Mouse (Mus musculus) T-helper 17 cell (primary cell): ENCODE data around the gene Gm20498.
"Not testable (repeated sequence)": the region's sequence is repeated elsewhere in the genome, so short reads cannot be mapped to it uniquely, and the experiment has no call there.

Experiments
- in situ Hi-C, 2 experiments: fragments of 300-600 bp; cut with MboI, MseI; formaldehyde crosslinking; loops; 1 replicate in 1 of 2; 2 replicates in 1 of 2; pipeline ENCODE4 v1.15.1; 2025; ENCODE audit warnings: high pct_unique_total_duplicates in 2 of 2

Gm20498 gene

DNA sequence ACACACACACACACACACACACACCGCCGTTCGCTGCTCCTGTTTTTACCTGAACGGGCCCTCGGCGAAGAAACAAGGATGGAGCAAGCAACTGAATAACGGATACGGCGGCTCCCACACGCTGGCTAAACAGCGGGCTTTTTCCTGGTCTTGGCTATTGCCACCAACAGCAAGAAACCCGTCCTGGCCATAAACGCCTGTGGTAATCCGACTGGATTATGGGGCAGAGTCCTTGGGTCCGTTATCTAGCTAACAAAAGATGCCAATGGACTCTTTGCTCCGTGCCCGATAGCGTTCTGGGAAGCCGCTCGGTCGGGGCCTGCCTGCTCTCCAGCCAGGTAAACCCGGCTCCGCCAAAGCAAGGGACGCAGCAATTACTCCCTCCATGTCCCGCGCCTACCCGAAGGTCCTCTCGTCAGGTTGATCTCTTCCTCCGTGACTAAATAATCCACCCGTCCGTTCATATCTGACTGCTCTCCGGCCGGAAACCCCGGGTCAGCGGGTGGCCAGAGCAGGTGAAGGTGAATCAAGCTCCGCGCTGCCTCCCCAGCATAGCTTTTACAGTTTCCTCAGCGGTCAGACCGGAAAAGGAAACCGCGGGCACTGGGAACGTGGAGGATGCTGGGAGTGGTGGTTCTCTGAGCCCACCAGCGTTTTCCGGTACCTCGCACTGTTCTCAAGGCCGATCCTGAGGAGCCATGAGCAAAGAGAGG is at the start of gene Gm20498, which contains the start of gene Synj2bp:
Gene Gm20498, minus strand, starts transcription at position 590 of the 713 bp plus-strand sequence.
Gene Synj2bp, minus strand, starts transcription at position 596 of the 713 bp plus-strand sequence.
- in situ Hi-C loops: no loop called here

DNA sequence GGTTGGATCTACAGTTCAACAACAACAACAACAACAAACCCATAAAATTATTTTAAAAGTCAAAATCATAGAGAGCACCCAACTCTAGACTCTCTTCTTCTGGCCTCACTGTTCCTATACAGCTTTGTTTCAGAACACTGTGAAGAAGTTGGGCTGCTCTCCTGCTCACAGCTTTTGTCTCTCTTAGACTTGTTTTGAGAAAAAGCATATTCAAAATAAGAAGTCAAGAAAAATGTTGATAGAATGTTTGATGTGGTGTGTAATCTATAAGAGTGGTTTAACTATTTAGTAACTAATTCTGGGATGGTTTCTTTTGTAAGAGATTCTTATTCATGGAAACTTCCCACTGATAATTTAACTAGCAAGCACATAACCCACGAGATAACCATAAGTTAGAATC is 35.7 kb upstream of the Gm20498 start, which contains the start of gene Adam21:
Gene Adam21, minus strand, starts transcription at position 101 of the 400 bp plus-strand sequence.
- in situ Hi-C loops: no loop called here

DNA sequence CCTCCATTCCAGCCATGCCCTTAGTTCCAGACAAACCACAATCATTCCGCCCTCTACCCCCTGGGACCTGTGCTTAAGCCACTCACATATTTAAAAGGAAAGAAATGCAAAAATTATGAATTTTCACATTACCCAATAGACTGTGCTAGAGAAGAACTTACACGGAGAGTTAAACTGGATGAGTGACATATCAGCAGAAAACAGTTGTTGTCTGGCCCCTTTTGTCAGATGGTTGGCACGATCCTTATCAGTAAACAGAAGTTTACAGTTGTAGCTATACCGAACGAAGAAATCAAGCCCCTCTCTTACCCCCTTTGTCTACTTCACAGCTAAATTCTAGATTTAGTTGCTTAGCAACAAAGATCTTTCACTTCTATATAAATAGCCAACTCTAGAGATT is 35.2 kb upstream of the Gm20498 start:
- in situ Hi-C loops: no loop called here

DNA sequence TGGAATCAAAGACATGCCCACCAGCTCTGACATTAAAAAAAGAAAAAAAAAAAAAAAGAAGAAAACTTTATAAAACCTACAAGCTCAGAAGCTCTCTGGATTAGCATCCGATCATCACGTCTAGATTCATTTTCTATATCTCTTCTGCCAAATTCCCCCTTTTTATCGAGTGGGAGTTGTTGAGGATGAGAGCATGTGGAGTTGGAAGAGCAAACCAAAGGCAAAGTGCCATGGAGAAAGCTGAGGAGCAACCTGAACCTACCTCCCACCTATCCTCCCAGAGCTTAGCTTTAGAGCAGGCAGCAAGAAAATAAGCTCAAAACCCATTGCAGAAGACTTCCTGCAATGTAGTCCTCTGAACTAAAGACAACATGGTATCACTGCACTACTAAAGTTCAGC is 31.5 kb upstream of the Gm20498 start:
- in situ Hi-C loops: no loop called here

DNA sequence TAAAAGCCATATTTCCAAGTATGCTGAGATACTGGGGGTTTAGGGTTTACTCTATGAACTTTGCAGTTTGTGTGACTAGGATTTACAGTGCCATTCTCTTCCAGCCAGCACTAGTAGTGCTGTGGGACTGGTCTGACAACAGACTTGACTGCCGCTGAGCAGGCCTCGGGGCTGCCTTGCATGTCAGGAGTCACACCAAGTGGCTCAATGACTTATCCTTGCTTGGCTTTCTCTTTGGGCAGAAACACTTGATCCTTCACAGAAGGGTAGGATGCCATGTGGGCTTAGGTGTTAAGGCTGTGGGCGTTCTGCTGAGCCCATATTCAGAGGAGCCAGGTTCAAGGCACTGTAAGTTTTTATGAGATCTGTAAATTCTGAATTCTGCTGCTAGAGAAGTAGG is 16.6 kb upstream of the Gm20498 start:
- in situ Hi-C loops: no loop called here

DNA sequence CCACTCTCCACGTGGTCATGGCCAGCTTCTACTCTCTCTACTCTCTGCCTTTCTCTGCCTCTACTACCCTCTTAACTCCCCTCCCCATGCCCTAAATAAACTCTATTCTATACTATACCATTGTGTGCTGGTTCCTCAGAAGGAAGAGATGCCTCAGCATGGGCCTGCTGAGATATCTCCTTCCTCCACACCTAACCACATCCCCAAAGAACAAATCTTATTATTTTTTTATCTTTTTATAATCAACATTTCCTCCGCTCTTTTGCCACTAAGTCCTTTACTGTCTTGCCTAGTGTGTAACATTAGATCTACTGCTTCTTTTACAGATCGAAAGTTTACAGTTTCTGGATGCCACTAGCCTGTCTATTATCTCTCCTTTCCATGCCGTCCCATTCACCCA is 14.5 kb upstream of the Gm20498 start:
- in situ Hi-C loops: no loop called here

DNA sequence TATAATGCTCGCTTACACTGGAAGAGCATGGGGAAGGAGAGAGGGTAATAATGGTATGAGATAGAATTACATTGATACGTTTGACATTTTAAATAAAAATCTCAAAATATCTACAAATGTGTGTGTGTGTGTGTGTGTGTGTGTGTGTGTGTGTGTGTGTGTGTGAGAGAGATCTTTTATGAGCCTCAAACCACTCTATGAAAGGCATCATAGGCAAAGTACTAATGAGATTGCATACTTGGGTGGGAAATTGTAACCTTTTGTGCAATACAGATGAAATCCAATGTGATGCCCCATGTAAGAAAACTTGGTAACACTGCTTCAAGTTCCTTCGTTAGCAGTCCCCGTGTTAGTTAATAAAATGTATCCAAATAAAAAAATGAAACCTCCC is 319 bp upstream of the Gm20498 start:
- in situ Hi-C loops: no loop called here

DNA sequence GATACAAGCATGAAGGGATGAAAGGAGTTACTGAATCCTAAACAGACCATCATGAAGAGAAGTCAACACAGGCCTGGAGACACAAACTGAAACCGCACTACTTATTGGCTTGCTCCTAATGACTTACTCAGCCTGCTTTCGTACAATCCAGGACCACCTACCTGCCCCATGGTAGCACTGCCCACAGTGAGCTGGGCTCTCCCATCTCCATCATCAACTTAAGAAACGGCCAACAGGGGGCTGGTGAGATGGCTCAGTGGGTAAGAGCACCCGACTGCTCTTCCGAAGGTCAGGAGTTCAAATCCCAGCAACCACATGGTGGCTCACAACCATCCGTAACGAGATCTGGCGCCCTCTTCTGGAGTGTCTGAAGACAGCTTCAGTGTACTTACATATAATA is 2.1 kb downstream of the Gm20498 start:
- in situ Hi-C loops: not testable (repeated sequence)

DNA sequence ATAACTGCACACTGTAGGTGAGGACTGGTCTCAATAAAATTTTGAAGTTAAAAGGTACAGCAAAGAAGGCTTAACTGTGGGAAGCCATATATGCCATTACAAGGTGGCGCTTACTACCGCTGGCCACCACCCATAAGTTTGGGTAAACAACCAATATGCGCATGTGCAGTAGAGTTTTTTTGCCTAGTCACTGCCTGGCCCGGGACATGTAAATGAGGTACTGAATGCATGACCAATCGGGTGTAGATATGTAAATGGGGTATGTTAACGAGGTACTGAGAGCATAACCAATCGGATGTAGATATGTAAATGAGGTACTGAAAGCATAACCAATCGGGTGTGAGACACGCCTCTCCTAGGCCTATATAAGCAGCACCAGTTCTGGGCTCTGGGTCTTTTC is 35.8 kb downstream of the Gm20498 start:
- in situ Hi-C loops: not testable (repeated sequence)

DNA sequence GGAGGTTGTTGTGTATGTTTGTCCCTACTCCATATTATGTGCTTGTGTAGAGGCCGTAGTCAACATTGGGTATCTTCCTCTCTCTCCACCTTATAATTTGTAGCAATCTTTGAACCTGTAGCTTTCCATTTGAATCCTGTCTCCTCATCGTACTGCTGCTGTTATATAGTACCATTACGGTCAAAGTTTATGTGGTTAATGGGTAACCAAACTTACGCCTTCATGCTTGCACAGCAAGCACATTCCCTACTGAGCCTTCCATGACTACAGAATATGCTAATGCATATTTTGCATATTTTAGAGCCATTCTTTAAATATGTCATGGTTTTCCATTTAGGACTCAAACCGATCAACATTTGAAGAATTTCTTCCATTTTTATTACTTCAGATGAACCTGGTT is 42.2 kb downstream of the Gm20498 start:
- in situ Hi-C loops: no loop called here

DNA sequence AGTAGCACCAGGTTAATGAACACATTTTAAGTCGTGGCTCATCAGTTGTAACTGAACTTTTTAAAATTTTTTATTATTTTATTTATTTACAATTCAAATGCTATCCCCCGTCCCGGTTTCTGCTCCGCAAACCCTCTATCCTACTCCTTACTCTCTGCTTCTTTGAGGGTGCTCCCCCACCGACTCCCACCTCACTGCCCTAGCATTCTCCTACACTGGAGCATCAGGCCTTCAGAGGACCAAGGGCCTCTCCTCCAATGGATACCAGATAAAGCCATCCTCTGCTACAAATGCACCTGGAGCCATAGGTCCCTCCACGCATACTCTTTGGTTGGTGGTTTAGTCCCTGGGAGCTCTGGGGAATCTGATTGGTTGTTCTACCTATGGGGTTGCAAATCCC is 47.4 kb downstream of the Gm20498 start:
- in situ Hi-C loops: loop anchor here in 1 of 2 experiments (5.0 kb wide), 1 partner anchor 302 kb away; no protein-coding TSS in a partner anchor

DNA sequence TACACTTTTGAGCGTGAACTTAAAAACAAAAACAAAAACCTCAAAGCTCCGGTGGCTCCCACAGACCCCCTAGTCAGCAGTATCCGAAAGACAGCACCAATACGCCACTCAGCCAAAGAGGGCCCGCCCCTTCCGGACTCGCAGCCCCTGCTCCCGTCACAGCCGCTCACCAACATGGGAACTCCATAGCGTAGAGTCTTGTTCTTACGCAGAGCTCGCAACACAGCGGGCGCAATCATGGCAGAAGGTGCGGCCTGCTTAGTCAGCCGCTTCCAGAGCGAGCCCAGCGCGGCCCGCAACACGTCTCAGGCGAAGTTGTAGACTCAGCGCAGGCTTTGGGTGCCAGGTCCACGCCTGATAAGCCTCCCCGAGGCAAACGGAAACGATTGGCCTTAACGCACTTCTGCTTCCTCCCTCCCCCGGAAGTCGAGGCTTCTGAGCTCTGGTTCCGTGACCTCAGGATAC is 47.9 kb downstream of the Gm20498 start, which contains the start of gene Cox16:
Gene Cox16, minus strand, starts transcription at position 401 of the 465 bp plus-strand sequence.
- in situ Hi-C loops: loop anchor here in 1 of 2 experiments (5.0 kb wide), 1 partner anchor 303 kb away; no protein-coding TSS in a partner anchor

DNA sequence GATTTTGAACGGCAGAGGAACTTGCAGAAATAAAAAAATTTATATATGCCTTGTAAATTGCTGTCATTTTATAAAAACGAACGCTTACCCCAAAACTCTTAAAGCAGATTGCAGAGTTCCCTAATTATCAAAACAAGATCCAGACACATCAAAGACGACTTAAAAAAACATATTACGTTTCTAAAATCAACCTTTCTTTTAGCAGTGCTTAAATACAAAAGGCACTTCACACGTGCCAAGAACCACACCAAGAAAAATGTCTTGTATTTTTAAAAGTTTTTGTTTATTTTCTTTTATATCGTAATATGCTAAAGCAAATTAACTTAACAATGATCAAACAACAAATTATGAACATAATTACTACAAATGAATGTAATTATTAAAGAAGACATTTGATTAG is 48.5 kb downstream of the Gm20498 start:
- in situ Hi-C loops: no loop called here

DNA sequence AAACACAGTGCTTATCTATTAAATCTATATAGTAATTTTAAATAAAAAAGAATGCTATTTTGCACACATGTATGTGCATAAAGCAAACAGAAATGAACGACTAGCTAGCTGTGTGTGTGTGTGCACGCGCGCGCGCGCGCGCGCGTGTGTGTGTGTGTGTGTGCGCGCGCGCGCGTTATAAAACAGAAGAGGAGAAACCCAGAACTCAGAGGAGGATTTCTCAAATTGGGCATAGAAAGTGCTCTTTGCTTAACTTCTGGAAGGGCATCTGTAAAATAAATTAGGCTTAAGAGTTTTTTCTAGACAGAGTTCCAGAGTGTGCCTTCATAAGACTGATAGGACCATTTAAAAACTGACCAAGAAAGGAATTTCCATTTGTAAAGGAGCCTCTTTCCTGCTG is 49.0 kb downstream of the Gm20498 start:
- in situ Hi-C loops: no loop called here

DNA sequence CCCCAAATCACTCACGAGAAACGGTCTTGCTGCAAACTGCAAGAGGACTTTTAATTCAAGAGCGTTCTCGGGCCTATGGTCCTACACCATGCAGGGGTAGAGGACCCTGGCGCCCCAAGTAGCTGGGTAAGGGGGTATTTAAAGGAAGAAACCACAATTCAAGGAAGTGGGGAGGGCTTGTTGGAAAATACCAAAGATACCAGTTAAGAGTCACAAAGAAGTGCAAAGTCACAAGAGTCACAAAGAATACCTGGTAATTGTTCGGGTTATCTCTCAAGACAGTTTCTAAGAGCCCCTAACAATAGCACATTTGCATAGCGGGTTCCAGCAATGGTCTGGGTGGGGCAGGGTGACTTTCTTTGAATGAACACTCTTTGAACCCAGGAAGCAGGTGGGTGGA is 73.7 kb downstream of the Gm20498 start:
- in situ Hi-C loops: not testable (repeated sequence)

DNA sequence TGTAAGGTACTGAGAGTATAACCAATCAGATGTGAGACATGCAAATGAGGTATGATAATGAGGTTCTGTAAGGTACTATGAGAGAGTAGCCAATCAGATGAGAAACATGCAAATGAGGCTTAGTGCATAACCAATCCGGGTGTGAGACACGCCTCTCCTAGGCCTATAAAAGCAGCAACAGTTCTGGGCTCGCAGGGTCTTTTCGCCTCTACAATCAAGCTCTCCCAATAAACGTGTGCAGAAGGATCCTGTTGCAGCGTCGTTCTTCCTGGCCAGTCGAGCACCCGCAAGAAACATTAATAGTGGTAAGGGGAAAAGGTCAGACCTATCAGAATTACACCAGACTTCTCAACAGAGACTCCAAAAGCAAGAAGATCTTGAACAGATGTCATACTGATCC is 93.7 kb downstream of the Gm20498 start:
- in situ Hi-C loops: not testable (repeated sequence)

DNA sequence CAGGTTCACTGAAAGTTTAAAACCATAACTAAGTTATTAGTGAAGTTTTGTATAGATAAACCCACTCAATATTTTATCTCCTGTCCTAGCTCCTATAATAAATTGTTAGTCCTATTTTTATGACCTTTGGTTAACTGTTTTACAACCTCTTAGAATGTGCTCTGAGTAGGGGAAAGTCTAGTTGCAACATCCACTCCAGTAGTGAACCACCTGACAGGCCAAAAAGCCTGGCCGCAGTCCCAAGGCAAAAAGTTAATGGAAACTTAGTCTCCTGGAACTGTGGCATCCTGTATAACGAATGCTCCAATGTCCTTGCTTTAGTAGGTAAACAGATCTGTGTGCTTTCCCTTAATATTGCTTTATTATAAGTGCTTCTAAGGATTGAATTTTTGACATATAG is 97.9 kb downstream of the Gm20498 start:
- in situ Hi-C loops: not testable (repeated sequence)

DNA sequence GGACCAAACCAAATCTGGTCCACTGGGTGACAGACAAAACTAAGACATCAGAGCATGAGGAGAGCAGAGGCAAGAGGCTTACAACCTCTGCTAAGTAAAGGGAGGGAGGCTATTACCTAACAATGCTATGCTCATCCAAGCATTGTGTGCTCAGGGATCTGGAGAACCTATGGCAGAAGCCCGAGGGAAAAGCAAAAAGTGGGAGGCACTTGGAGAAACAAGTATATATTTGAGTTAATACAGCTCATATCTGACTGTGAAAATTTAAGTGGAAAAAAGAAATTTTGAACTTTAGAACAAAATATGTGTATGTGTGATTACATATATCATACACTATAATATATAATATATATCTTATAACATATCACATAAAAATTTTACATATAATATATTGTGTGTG is 110.9 kb downstream of the Gm20498 start, which contains the start of gene Adam4:
Gene Adam4, minus strand, starts transcription at position 101 of the 400 bp plus-strand sequence.
- in situ Hi-C loops: no loop called here

DNA sequence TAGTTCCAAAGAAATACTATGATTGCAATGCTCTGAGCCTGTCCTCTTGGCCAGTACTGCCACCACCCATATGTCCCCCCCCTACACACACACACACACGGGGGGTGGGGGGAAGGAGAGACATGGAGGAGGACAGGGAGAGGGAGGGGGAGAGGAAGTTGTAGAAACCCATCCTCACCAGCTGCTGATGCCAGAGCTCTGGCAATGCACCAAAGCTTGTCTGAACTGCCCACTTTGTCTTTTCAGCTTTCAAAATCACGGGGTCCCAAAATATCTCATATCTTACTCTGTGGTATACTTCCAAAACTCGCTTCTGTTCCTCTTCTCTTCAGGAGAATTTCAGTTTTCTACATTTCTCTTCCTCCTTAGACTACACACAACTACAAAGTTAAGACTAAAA is 119.5 kb downstream of the Gm20498 start:
- in situ Hi-C loops: loop anchor here (5.0 kb wide), 1 partner anchor 36 kb away; the partner anchor contains the start of gene Gm4787 (in 2 of the 2)

DNA sequence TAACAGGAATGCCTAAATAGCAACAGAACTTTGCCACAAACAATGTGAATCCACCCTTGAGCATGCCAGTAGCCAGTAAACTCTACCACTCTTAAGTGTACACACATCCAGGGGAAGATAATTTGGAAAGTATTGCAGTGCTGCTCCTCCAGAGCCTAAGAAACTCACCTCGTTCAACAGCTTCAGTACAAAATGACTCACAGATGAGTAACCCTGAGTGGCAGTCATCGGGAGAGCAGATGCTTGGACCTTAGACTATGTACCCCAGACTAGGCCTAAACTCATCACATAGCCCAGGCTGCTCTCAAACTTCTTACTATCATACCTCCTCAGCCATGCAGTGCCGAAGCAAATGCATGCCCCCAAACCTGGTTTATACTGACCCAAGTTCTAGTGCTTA is 123.7 kb downstream of the Gm20498 start:
- in situ Hi-C loops: no loop called here

DNA sequence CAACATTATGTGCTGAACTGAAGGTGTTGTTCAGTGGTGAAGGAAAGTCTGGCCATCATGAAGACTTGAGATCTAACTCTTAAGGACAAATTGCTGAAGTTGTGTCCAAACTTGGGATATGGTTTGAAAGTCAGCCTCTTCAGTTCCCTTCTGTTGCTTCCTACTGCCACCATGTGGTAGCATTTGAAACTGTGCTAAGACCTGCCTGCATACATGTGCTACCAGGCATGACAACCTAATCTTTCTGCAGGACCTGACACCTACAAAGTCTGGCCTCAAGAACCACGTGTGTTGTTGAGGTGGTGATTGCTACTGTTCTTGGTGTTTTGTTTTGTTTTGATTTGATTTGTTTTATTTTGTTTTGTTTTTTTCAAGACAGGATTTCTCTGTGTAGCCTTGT is 130.5 kb downstream of the Gm20498 start:
- in situ Hi-C loops: loop anchor here in 1 of 2 experiments (5.0 kb wide), 1 partner anchor 415 kb away; no protein-coding TSS in a partner anchor

DNA sequence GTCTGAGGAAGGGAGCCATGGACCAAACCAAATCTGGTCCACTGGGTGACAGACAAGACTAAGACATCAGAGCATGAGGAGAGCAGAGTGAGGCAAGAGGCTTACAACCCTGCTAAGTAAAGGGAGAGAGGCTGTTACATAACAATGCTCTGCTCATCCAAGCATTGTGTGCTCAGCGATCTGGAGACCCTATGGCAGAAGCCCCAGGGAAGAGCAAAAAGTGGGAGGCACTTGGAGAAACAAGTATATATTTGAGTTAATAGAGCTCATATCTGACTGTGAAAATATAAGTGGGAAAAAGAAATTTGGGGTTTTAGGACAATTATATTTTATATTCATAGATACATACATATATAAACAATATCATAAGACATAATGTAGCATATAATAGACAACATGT is 153.3 kb downstream of the Gm20498 start, which contains the start of gene Gm4787:
Gene Gm4787, minus strand, starts transcription at position 101 of the 400 bp plus-strand sequence.
- in situ Hi-C loops: loop anchor here (5.0 kb wide), 1 partner anchor 33 kb away; no protein-coding TSS in a partner anchor

DNA sequence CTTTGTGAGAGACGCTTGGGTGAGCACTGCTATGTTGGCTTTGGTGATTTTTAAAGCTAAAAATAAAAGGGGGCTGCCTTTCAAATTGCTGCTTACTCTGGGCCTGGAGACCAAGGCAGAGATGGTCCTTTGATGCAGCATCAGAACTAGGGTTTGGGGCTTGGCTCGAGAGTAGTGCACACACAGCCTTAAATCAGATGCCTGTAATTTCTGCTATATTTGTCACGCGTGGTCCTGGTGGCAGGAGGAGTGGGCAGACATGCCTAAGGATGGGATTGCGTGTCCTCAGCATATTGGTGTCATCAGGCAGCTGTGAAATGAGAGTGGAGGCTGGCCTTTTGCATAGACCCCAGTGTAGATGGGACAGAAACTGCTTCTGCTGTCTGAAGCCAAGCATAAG is 198.9 kb downstream of the Gm20498 start:
- in situ Hi-C loops: no loop called here
